Mouse (Mus musculus) CH12.LX (cell line): Measurements from ENCODE around the gene Oxtr. TPM values are rescaled to one million over a fixed set of nuclear protein-coding genes. Genes with fewer than 3 reads are reported as not detected.

Source experiments
- DNase-seq: peaks from one replicate; pipeline ENCODE4 v3.0.0-alpha.2; 2013; ENCODE audit errors: extremely low read depth
- H3K27ac ChIP-seq: 2 replicates; pipeline ENCODE4 v1.5.1; 2012; ENCODE audit warnings: low read depth, mild to moderate bottlenecking, control low read depth, moderate library complexity; ENCODE audit not compliant: insufficient read depth
- H3K27me3 ChIP-seq: replicated peaks from 2 replicates; pipeline ENCODE3; 2012; ENCODE audit warnings: inconsistent platforms
- H3K36me3 ChIP-seq, 2 experiments: replicated peaks in 1 of 2; 2 replicates each; pipeline versions ENCODE3 to v1.6.1; 2012; ENCODE audit warnings: inconsistent platforms in 1 of 2, low read length in 1 of 2, mild to moderate bottlenecking in 1 of 2, mixed read lengths in 1 of 2, moderate library complexity in 1 of 2; ENCODE audit not compliant: control insufficient read depth in 1 of 2, insufficient read depth in 1 of 2
- H3K4me1 ChIP-seq, 2 experiments: 2 replicates each; pipeline ENCODE4 v1.6.1; 2012; ENCODE audit warnings: inconsistent platforms in 1 of 2, moderate library complexity in 1 of 2; ENCODE audit not compliant: insufficient read depth in 2 of 2, control insufficient read depth in 1 of 2
- H3K4me2 ChIP-seq: 2 replicates; pipeline ENCODE4 v1.6.1; 2012; ENCODE audit warnings: low read depth, mild to moderate bottlenecking, control low read depth; ENCODE audit not compliant: poor library complexity, insufficient read depth, severe bottlenecking
- H3K4me3 ChIP-seq, 3 experiments: fragments of 150-350 bp in 1 of 3; sonication (generic) in 1 of 3; replicated peaks in 1 of 3; 2 replicates each; pipeline versions ENCODE3 to v1.5.1; 2011 to 2012; ENCODE audit warnings: low read depth in 2 of 3, low read length in 2 of 3, mild to moderate bottlenecking in 2 of 3, moderate library complexity in 2 of 3, control low read depth in 1 of 3, improper control_type of control experiment in 1 of 3, inconsistent platforms in 1 of 3, mixed read lengths in 1 of 3; ENCODE audit not compliant: poor library complexity in 1 of 3
- H3K79me2 ChIP-seq: replicated peaks from 2 replicates; pipeline ENCODE4 v1.6.1; 2012; ENCODE audit warnings: mild to moderate bottlenecking, moderate library complexity; ENCODE audit not compliant: control insufficient read depth, poor library complexity, insufficient read depth, severe bottlenecking; ENCODE audit errors: extremely low read depth
- H3K9ac ChIP-seq: 2 replicates; pipeline ENCODE4 v1.6.1; 2012; ENCODE audit warnings: low read depth, mild to moderate bottlenecking, control low read depth, moderate library complexity; ENCODE audit not compliant: insufficient read depth
- H3K9me3 ChIP-seq: replicated peaks from 2 replicates; pipeline ENCODE3; 2012; ENCODE audit warnings: low read length, inconsistent platforms, mixed read lengths
- BHLHE40 ChIP-seq: IDR thresholded peaks from 2 replicates; pipeline ENCODE4 v1.6.1; 2011; ENCODE audit warnings: mild to moderate bottlenecking, low read depth, low read length, improper control_type of control experiment
- CHD1 ChIP-seq: IDR thresholded peaks from 2 replicates; pipeline ENCODE4 v1.6.1; 2012; ENCODE audit warnings: low read depth, low read length, improper control_type of control experiment, inconsistent platforms
- CHD2 ChIP-seq: IDR thresholded peaks from 2 replicates; pipeline ENCODE4 v1.6.1; 2011; ENCODE audit warnings: low read length, improper control_type of control experiment
- CTCF ChIP-seq, 2 experiments: IDR thresholded peaks in 1 of 2; conservative IDR thresholded peaks in 1 of 2; 2 replicates each; pipeline ENCODE4 v1.5.1; 2011 to 2012; ENCODE audit warnings: low read depth in 2 of 2, low read length in 2 of 2, improper control_type of control experiment in 1 of 2, inconsistent platforms in 1 of 2, mild to moderate bottlenecking in 1 of 2, moderate library complexity in 1 of 2
- E2F4 ChIP-seq: IDR thresholded peaks from 2 replicates; pipeline ENCODE4 v1.6.1; 2011; ENCODE audit warnings: low read depth, low read length, improper control_type of control experiment; ENCODE audit not compliant: insufficient replicate concordance
- ELF1 ChIP-seq: IDR thresholded peaks from 2 replicates; pipeline ENCODE4 v1.6.1; 2014; ENCODE audit warnings: low read depth, mild to moderate bottlenecking, inconsistent platforms, low read length, improper control_type of control experiment
- ETS1 ChIP-seq: conservative IDR thresholded peaks from 2 replicates; pipeline ENCODE4 v1.6.1; 2012; ENCODE audit warnings: low read depth, mild to moderate bottlenecking, inconsistent platforms, low read length, improper control_type of control experiment, moderate library complexity
- IRF4 ChIP-seq: IDR thresholded peaks from 2 replicates; pipeline ENCODE4 v1.6.1; 2014; ENCODE audit warnings: low read depth, mild to moderate bottlenecking, inconsistent platforms, low read length, improper control_type of control experiment
- MAZ ChIP-seq: IDR thresholded peaks from 2 replicates; pipeline ENCODE4 v1.6.1; 2012; ENCODE audit warnings: low read depth, mild to moderate bottlenecking, inconsistent platforms, low read length, improper control_type of control experiment, moderate library complexity
- NELFE ChIP-seq: IDR thresholded peaks from 2 replicates; pipeline ENCODE4 v1.6.1; 2011; ENCODE audit warnings: low read depth, low read length, improper control_type of control experiment
- NRF1 ChIP-seq: IDR thresholded peaks from 2 replicates; pipeline ENCODE4 v1.6.1; 2014; ENCODE audit warnings: low read depth, mild to moderate bottlenecking, inconsistent platforms, low read length, improper control_type of control experiment, moderate library complexity
- POLR2A ChIP-seq: IDR thresholded peaks from 2 replicates; pipeline ENCODE4 v1.6.1; 2011; ENCODE audit warnings: low read depth, mild to moderate bottlenecking, improper control_type of control experiment, low read length
- RCOR1 ChIP-seq: conservative IDR thresholded peaks from 2 replicates; pipeline ENCODE4 v1.6.1; 2012; ENCODE audit warnings: low read depth, mild to moderate bottlenecking, inconsistent platforms, low read length, improper control_type of control experiment
- SMC3 ChIP-seq: IDR thresholded peaks from 2 replicates; pipeline ENCODE4 v1.6.1; 2011; ENCODE audit warnings: low read depth, low read length, improper control_type of control experiment
- TBP ChIP-seq: conservative IDR thresholded peaks from 2 replicates; pipeline ENCODE4 v1.6.1; 2011; ENCODE audit warnings: low read depth, low read length, improper control_type of control experiment
- TCF12 ChIP-seq: IDR thresholded peaks from 2 replicates; pipeline ENCODE4 v1.6.1; 2014; ENCODE audit warnings: low read depth, mild to moderate bottlenecking, inconsistent platforms, low read length, improper control_type of control experiment
- USF1 ChIP-seq: IDR thresholded peaks from 2 replicates; pipeline ENCODE4 v1.6.1; 2014; ENCODE audit warnings: low read depth, mild to moderate bottlenecking, inconsistent platforms, low read length, improper control_type of control experiment
- ZC3H11A ChIP-seq: IDR thresholded peaks from 2 replicates; pipeline ENCODE4 v1.6.1; 2012; ENCODE audit warnings: low read depth, mild to moderate bottlenecking, inconsistent platforms, low read length, improper control_type of control experiment
- ZKSCAN1 ChIP-seq: IDR thresholded peaks from 2 replicates; pipeline ENCODE4 v1.6.1; 2012; ENCODE audit warnings: low read depth, inconsistent platforms, low read length, improper control_type of control experiment, borderline replicate concordance
- dilution Hi-C: fragments of 300-500 bp; cut with MboI; formaldehyde crosslinking; loops from 2 replicates; pipeline ENCODE4 v1.14.3; 2020; ENCODE audit warnings: low sequenced_read_pairs; ENCODE audit not compliant: extremely low pct_unique_long_range_greater_than_20kb, extremely low pct_ligation_motif_present
- in situ Hi-C: fragments of 300-500 bp; cut with MboI; formaldehyde crosslinking; loops from 3 replicates; pipeline ENCODE4 v1.14.3; 2019; ENCODE audit warnings: low sequenced_read_pairs, low pct_ligation_motif_present, low pct_unique_long_range_greater_than_20kb, mixed read lengths
- polyA plus RNA-seq: library from polyadenylated mRNA; unstranded; fragments of >175 nt; gene quantifications from 2 replicates; pipeline ENCODE4 v1.2.1, GENCODE M21; 2012; ENCODE audit warnings: low read depth; ENCODE audit not compliant: insufficient read length
- total RNA-seq, 2 experiments: library from RNA; depleted of rRNA; stranded (reverse); fragments of 300-350 nt in 1 of 2; fragments of >200 nt in 1 of 2; gene quantifications; 2 replicates each; pipeline ENCODE4 v1.2.3; 2012 to 2014

The Oxtr gene
- total and polyA plus RNA-seq, 3 experiments: not detected

- Histone ChIP-seq H3K27ac (no peak overlapping the region), H3K4me2 (no peak overlapping the region), H3K79me2 (no peaks in the 10 kb centered on the region), H3K9me3 (peaks cover 8% of the 10 kb centered on the region), H3K4me3 (no peak overlapping the region), H3K36me3 (no peaks in the 10 kb centered on the region), H3K4me1 (peaks cover 0 to 3% of the 10 kb centered on the region in 2 experiments; a peak in 1 of 4 replicates), H3K9ac (no peak overlapping the region), H3K27me3 (peaks cover 40% of the 10 kb centered on the region)
- dilution Hi-C loops (no loop called here), in situ Hi-C loops (no loop called here)
- TF ChIP-seq E2F4 (no peak), CTCF (conservative IDR thresholded peaks at IDR 0.05 in 1 of 2, IDR thresholded peaks at IDR 0.05 in 1 of 2; ENCODE audit: low read depth in 2 of 2, low read length in 2 of 2) (no peak), TCF12 (no peak), NRF1 (no peak), IRF4 (no peak), POLR2A (no peak), ZC3H11A (no peak), ETS1 (no peak), SMC3 (no peak), CHD1 (no peak), NELFE (no peak), ZKSCAN1 (no peak), USF1 (no peak), BHLHE40 (no peak), RCOR1 (no peak), CHD2 (no peak), MAZ (no peak), ELF1 (no peak)
- DNase-seq: no peak
These were observed 63.6 kb downstream of the Oxtr start for GRCm38 (mm10) chr6:112426018-112426732.

- Histone ChIP-seq H3K4me3 (no peak overlapping the region), H3K27ac (no peak overlapping the region), H3K9me3 (peaks cover 8% of the 10 kb centered on the region), H3K9ac (no peak overlapping the region), H3K27me3 (peaks cover 42% of the 10 kb centered on the region), H3K4me1 (peaks cover 0 to under 1% of the 10 kb centered on the region in 2 experiments; a peak in 1 of 4 replicates), H3K4me2 (no peak overlapping the region), H3K36me3 (no peaks in the 10 kb centered on the region), H3K79me2 (no peaks in the 10 kb centered on the region)
- dilution Hi-C loops (no loop called here), in situ Hi-C loops (no loop called here)
- no peak for TF ChIP-seq CHD2
- no peak for TF ChIP-seq USF1
- TF ChIP-seq ELF1: no peak
- no peak for TF ChIP-seq TBP
- DNase-seq: no peak
These were observed 65.8 kb downstream of the Oxtr start for GRCm38 (mm10) chr6:112423746-112424501.

Other genes with a start within 250 kb of the Oxtr start
- gene Lmcd1, start 216.2 kb downstream of the Oxtr start, total RNA-seq (2012; rRNA removed): 0.63 and 0.64 TPM in 2 replicates
- 4.5 and 4.8 TPM in 2 replicates for gene Lmcd1, start 216.2 kb downstream of the Oxtr start, total RNA-seq (2014; rRNA removed)
- 2.0 and 2.3 TPM in 2 replicates for gene Lmcd1, start 216.2 kb downstream of the Oxtr start, polyA plus RNA-seq
- gene Ssu2, start 101.9 kb downstream of the Oxtr start, total RNA-seq (2012; rRNA removed): not detected in 2 replicates
- gene Ssu2, start 101.9 kb downstream of the Oxtr start, total RNA-seq (2014; rRNA removed): not detected in 2 replicates
- gene Ssu2, start 101.9 kb downstream of the Oxtr start, polyA plus RNA-seq: not detected in 2 replicates
- not detected in 2 replicates for gene Cav3, start 30.4 kb downstream of the Oxtr start, total RNA-seq (2012; rRNA removed)
- not detected in 2 replicates for gene Cav3, start 30.4 kb downstream of the Oxtr start, total RNA-seq (2014; rRNA removed)
- gene Cav3, start 30.4 kb downstream of the Oxtr start, polyA plus RNA-seq: not detected in 2 replicates
- gene Rad18, start 206.7 kb upstream of the Oxtr start, total RNA-seq (2012; rRNA removed): 20.0 and 21.1 TPM in 2 replicates
- 31.3 and 37.1 TPM in 2 replicates for gene Rad18, start 206.7 kb upstream of the Oxtr start, total RNA-seq (2014; rRNA removed)
- 30.3 and 37.7 TPM in 2 replicates for gene Rad18, start 206.7 kb upstream of the Oxtr start, polyA plus RNA-seq